Mouse (Mus musculus) adrenal gland, postnatal 10 days (tissue): ENCODE results near the gene Lin28b. TPM values are rescaled to one million over a fixed set of nuclear protein-coding genes. Genes with fewer than 3 reads are reported as not detected.

Experiments used
- total RNA-seq, 2 experiments: library from RNA; stranded (reverse); gene quantifications; 2 replicates each; pipeline ENCODE4 v1.2.3; 2021

Gene Lin28b
- total RNA-seq, 2 experiments from 2014 or later, result 0.06 to 0.15 TPM

Other genes starting within 250 kb of the Lin28b start
- 1 to 10 TPM in 1 of 2 experiments, under 1 TPM in 1; 0.96 to 3.9 TPM for gene Bves, start 150.6 kb downstream of the Lin28b start, total RNA-seq
- 10 to 100 TPM in 1 of 2 experiments, 1 to 10 TPM in 1; 8.5 to 10.9 TPM for gene Hace1, start 91.4 kb upstream of the Lin28b start, total RNA-seq